Mouse (Mus musculus) heart, adult 2 months (tissue): ENCODE measurements at regions not wholly inside any gene's neighbourhood (a gene's known extent, or its start where the extent isn't known, plus 50 kb on each side); places are given as distances from the start of the nearest gene placed in this dataset.
"Not testable (repeated sequence)": the region's sequence is repeated elsewhere in the genome, so short reads cannot be mapped to it uniquely, and the experiment has no call there.

Source experiments
- DNase-seq, 2 experiments: peaks; one replicate each; pipeline ENCODE4 v3.0.0; 2021
- H3K27ac ChIP-seq: fragments of 200-600 bp; 2 replicates; pipeline ENCODE4 v1.8.1; 2022
- H3K27me3 ChIP-seq: fragments of 200-500 bp; 2 replicates; pipeline ENCODE4 v1.6.1; 2012; ENCODE audit warnings: mild to moderate bottlenecking, low read length, inconsistent platforms, mixed read lengths; ENCODE audit not compliant: control insufficient read depth, insufficient read depth
- H3K36me3 ChIP-seq: fragments of 200-500 bp; 2 replicates; pipeline ENCODE4 v1.6.1; 2012; ENCODE audit warnings: low read length, inconsistent platforms; ENCODE audit not compliant: control insufficient read depth, insufficient read depth
- H3K4me1 ChIP-seq: fragments of 200-500 bp; 2 replicates; pipeline ENCODE4 v1.6.1; 2011; ENCODE audit warnings: low read length; ENCODE audit not compliant: control insufficient read depth, insufficient read depth
- H3K4me3 ChIP-seq: fragments of 200-600 bp; 2 replicates; pipeline ENCODE4 v1.8.1; 2022
- H3K79me2 ChIP-seq: fragments of 200-500 bp; replicated peaks from 2 replicates; pipeline ENCODE4 v1.6.1; 2012; ENCODE audit warnings: mild to moderate bottlenecking, inconsistent platforms, low read length, moderate library complexity, mixed read lengths; ENCODE audit not compliant: control insufficient read depth, insufficient read depth
- H3K9ac ChIP-seq: fragments of 200-500 bp; 2 replicates; pipeline ENCODE4 v1.6.1; 2012; ENCODE audit warnings: low read depth, mild to moderate bottlenecking, control low read depth, inconsistent platforms, low read length, mixed read lengths
- CTCF ChIP-seq: fragments of 200-600 bp; IDR thresholded peaks from 2 replicates; pipeline ENCODE4 v1.8.1; 2022; ENCODE audit warnings: antibody characterized with exemption, mild to moderate bottlenecking, moderate library complexity
- EP300 ChIP-seq: fragments of 200-500 bp; IDR thresholded peaks from 2 replicates; pipeline ENCODE4 v1.6.1; 2011; ENCODE audit warnings: low read depth, low read length, control low read depth; ENCODE audit not compliant: insufficient read depth
- POLR2A ChIP-seq: fragments of 200-500 bp; IDR thresholded peaks from 2 replicates; pipeline ENCODE4 v1.6.1; 2011; ENCODE audit warnings: mild to moderate bottlenecking, low read depth, low read length, control low read depth; ENCODE audit not compliant: insufficient read depth
- WGBS: fragments of 180-500 bp; shearing (Covaris S2); methylation state at CpG from one replicate; pipeline ENCODE4 v1.1.7; 2018; 5-methylcytosine and 5-hydroxymethylcytosine counted together
- intact Hi-C: fragments of 180-260 bp; cut with DNase I; formaldehyde crosslinking; loops from one replicate; pipeline ENCODE4 v1.15.1; 2025

- Histone ChIP-seq H3K27ac (no peak overlapping the region), H3K79me2 (no peaks in the 10 kb centered on the region), H3K36me3 (no peaks in the 10 kb centered on the region), H3K27me3 (no peaks in the 10 kb centered on the region), H3K9ac (no peak overlapping the region), H3K4me1 (no peaks in the 10 kb centered on the region), H3K4me3 (no peak overlapping the region)
- intact Hi-C loops: no loop called here
- TF ChIP-seq POLR2A: no peak
- WGBS: 51% methylated on average over 5 of the region's 5 CpGs
- no peak for DNase-seq
Observed at GRCm38 (mm10) chr9:27538480-27538879, 141.9 kb downstream of the Spata19 start.

- Histone ChIP-seq H3K9ac (no peak overlapping the region), H3K27ac (no peak overlapping the region), H3K79me2 (no peaks in the 10 kb centered on the region), H3K4me3 (no peak overlapping the region), H3K4me1 (no peaks in the 10 kb centered on the region), H3K27me3 (no peaks in the 10 kb centered on the region), H3K36me3 (no peaks in the 10 kb centered on the region)
- intact Hi-C loops: no loop called here
- WGBS: 80% methylated on average over 2 of the region's 2 CpGs
- TF ChIP-seq CTCF (no peak), POLR2A (no peak), EP300 (no peak)
- DNase-seq: no peak
Observed at GRCm38 (mm10) chr9:27541585-27542151, 145.1 kb downstream of the Spata19 start.

GRCm38 (mm10) chr9:27554697-27555096 is 158.1 kb downstream of the Spata19 start:
- H3K4me3 ChIP-seq, H3K27ac ChIP-seq, H3K79me2 ChIP-seq, H3K36me3 ChIP-seq, H3K9ac ChIP-seq, H3K4me1 ChIP-seq, intact Hi-C loops, H3K27me3 ChIP-seq, DNase-seq: not testable (repeated sequence)

GRCm38 (mm10) chr9:27556315-27557225 is 160.0 kb downstream of the Spata19 start:
- Histone ChIP-seq H3K9ac (no peak overlapping the region), H3K4me1 (no peaks in the 10 kb centered on the region), H3K27me3 (0 out of 2 replicates have a peak, but pooled peaks cover 1% of the 10 kb centered on the region), H3K27ac (no peak overlapping the region), H3K79me2 (no peaks in the 10 kb centered on the region), H3K4me3 (no peak overlapping the region), H3K36me3 (no peaks in the 10 kb centered on the region)
- intact Hi-C loops: no loop called here
- no peak for TF ChIP-seq CTCF
- no peak for TF ChIP-seq POLR2A
- no peak for TF ChIP-seq EP300
- WGBS: 25% methylated on average over 6 of the region's 6 CpGs
- no peak for DNase-seq

- TF ChIP-seq POLR2A (no peak), CTCF (no peak), EP300 (no peak)
- Histone ChIP-seq H3K4me1 (no peaks in the 10 kb centered on the region), H3K27me3 (0 out of 2 replicates have a peak, but pooled peaks cover 1% of the 10 kb centered on the region), H3K27ac (no peak overlapping the region), H3K4me3 (no peak overlapping the region), H3K36me3 (no peaks in the 10 kb centered on the region), H3K79me2 (no peaks in the 10 kb centered on the region), H3K9ac (no peak overlapping the region)
- WGBS: 66% methylated on average over 1 of the region's 1 CpGs
- no peak for DNase-seq
- intact Hi-C loops: no loop called here
Observed at GRCm38 (mm10) chr9:27557886-27558285, 161.3 kb downstream of the Spata19 start.

GRCm38 (mm10) chr9:27558286-27558685 is 161.7 kb downstream of the Spata19 start:
- DNase-seq: no peak
- Histone ChIP-seq H3K27ac (no peak overlapping the region), H3K27me3 (0 out of 2 replicates have a peak, but pooled peaks cover 1% of the 10 kb centered on the region), H3K79me2 (no peaks in the 10 kb centered on the region), H3K4me3 (no peak overlapping the region), H3K4me1 (no peaks in the 10 kb centered on the region), H3K36me3 (no peaks in the 10 kb centered on the region), H3K9ac (no peak overlapping the region)
- intact Hi-C loops: no loop called here
- TF ChIP-seq EP300 (no peak), CTCF (no peak), POLR2A (no peak)
- 64% methylated on average over 3 of the region's 3 CpGs for whole genome bisulfite sequencing
